Mouse (Mus musculus): ENCODE data around the gene Zfp768.

Gene Zfp768

DNA sequence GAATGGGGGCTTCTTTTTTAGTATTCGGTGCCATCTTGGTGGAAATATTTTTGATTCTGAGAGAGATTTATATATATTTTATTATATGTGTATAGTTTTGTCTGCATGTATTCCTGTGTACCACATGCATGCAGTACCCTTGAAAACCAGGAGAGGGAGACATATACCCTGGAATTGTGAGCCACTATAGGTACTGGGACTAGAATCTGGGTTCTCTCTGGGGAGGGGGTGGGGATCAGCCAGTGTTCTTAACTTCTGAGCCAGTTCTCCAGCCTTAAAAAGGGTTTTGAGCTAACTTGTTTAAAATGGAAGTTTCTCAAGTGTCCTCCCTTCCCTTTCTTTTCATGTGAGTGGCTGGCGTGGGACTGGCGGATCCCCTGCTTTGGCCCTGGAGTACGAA lies 36.5 kb downstream of the Zfp768 start:
- intact Hi-C loops (cut with DNase I): no loop called here

DNA sequence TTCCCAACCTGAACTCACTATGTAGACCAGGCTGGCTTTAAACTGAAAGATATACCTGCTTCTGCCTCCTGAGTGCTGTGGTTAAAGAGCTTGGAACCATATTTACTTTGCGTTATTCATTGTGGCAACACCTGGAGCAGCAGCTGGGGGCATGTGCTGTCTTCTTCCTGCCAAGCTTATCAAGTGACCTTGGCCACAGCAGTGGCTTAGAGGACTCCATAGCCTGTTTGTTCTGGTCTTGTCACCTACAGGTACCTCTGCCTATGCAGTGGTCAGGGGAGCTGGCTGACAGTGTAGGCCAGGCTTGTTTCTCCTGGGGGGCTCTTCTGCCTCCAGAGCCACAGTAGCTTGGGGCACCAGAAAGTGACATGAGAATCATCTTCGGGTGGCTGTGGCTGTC lies 37.0 kb downstream of the Zfp768 start:
- intact Hi-C loops (cut with DNase I): no loop called here

DNA sequence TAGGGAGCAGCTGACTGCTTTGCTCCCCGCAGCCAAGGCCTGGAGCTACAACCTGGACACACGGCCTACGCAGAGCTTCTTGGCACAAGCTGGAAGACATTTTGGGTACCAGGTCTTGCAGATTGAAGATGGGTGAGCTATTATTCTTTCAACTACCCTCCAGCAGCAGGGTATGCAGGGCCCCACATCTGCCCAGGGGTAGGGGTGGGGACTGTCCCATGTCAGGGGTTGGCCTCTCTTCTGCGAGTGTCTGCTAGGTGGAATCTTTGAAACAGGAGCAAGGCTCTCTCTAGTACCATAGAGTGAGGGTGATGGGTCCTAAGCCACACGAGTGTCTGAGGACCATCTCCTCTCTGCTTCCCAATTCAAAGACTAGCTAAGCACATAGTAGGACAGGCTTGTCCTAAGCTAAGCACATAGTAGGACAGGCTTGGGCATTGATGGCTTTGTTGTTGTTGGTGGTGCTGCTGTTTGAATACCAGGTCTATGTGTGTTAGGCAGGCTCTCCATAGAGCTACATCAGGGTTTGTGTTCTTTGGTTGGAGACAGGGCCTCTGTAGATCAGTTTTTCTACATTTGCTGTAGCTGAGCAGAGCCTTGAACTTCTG lies 47.7 kb downstream of the Zfp768 start:
- intact Hi-C loops (cut with DNase I): no loop called here

GRCm38 (mm10) chr7:127296786-127297555 lies 48.4 kb downstream of the Zfp768 start:
- intact Hi-C loops (cut with DNase I): no loop called here

- intact Hi-C loops (cut with DNase I): no loop called here
These were observed 49.3 kb downstream of the Zfp768 start, which contains the start of gene Itgal for GRCm38 (mm10) chr7:127296098-127296497. Gene Itgal (plus strand): TSS chr7:127296260.
